Mouse (Mus musculus): ENCODE results near the gene Lrch4. TPM values are rescaled to one million over a fixed set of nuclear protein-coding genes. Genes with fewer than 3 reads are reported as not detected.

The Lrch4 gene
- polyA plus RNA-seq, 1 experiment from 2014 or later, result 18.8 TPM

- Histone ChIP-seq H3K36me3 (ENCODE audit: control insufficient read depth, insufficient read depth, low read length) (no peaks in the 10 kb centered on the region), H3K27ac (ENCODE audit: low read length) (no peak overlapping the region), H3K4me3 (ENCODE audit: low read depth, low read length) (no peak overlapping the region), H3K27me3 (ENCODE audit: control insufficient read depth, insufficient read depth, low read depth, low read length) (no peaks in the 10 kb centered on the region), H3K9me3 (replicated peaks; ENCODE audit: control insufficient read depth, low read length, poor library complexity, severe bottlenecking) (no peaks in the 10 kb centered on the region), H3K4me1 (ENCODE audit: control insufficient read depth, insufficient read depth, low read length) (no peaks in the 10 kb centered on the region), H3K9ac (ENCODE audit: low read depth, low read length) (no peak overlapping the region), H3K4me2 (ENCODE audit: low read length) (no peak overlapping the region)
- 91% methylated on average over 6 of the region's 6 CpGs for WGBS
- no peak for ATAC-seq
Observed at GRCm38 (mm10) chr5:137673015-137673414, 44.1 kb downstream of the Lrch4 start.

- Histone ChIP-seq H3K4me3 (ENCODE audit: low read depth, low read length) (no peak overlapping the region), H3K4me1 (ENCODE audit: control insufficient read depth, insufficient read depth, low read length) (no peaks in the 10 kb centered on the region), H3K27ac (ENCODE audit: low read length) (no peak overlapping the region), H3K4me2 (ENCODE audit: low read length) (no peak overlapping the region), H3K9ac (ENCODE audit: low read depth, low read length) (no peak overlapping the region), H3K9me3 (replicated peaks; ENCODE audit: control insufficient read depth, low read length, poor library complexity, severe bottlenecking) (no peaks in the 10 kb centered on the region), H3K36me3 (ENCODE audit: control insufficient read depth, insufficient read depth, low read length) (no peaks in the 10 kb centered on the region), H3K27me3 (ENCODE audit: control insufficient read depth, insufficient read depth, low read depth, low read length) (no peaks in the 10 kb centered on the region)
- WGBS, result 94% methylated on average over 8 of the region's 8 CpGs
- ATAC-seq, result no peak
Observed at GRCm38 (mm10) chr5:137674786-137675185, 45.9 kb downstream of the Lrch4 start.

GRCm38 (mm10) chr5:137677859-137678258, 48.9 kb downstream of the Lrch4 start:
- Histone ChIP-seq H3K4me2 (ENCODE audit: low read length) (no peak overlapping the region), H3K9ac (ENCODE audit: low read depth, low read length) (no peak overlapping the region), H3K4me1 (ENCODE audit: control insufficient read depth, insufficient read depth, low read length) (peaks cover 9% of the 10 kb centered on the region), H3K9me3 (replicated peaks; ENCODE audit: control insufficient read depth, low read length, poor library complexity, severe bottlenecking) (no peaks in the 10 kb centered on the region), H3K27me3 (ENCODE audit: control insufficient read depth, insufficient read depth, low read depth, low read length) (no peaks in the 10 kb centered on the region), H3K36me3 (ENCODE audit: control insufficient read depth, insufficient read depth, low read length) (no peaks in the 10 kb centered on the region), H3K4me3 (ENCODE audit: low read depth, low read length) (no peak overlapping the region), H3K27ac (ENCODE audit: low read length) (no peak overlapping the region)
- no peak for ATAC-seq
- WGBS, result 96% methylated on average over 8 of the region's 8 CpGs

- no peak for ATAC-seq
- Histone ChIP-seq H3K9me3 (replicated peaks; ENCODE audit: control insufficient read depth, low read length, poor library complexity, severe bottlenecking) (no peaks in the 10 kb centered on the region), H3K9ac (ENCODE audit: low read depth, low read length) (no peak overlapping the region), H3K27ac (ENCODE audit: low read length) (no peak overlapping the region), H3K36me3 (ENCODE audit: control insufficient read depth, insufficient read depth, low read length) (no peaks in the 10 kb centered on the region), H3K4me1 (ENCODE audit: control insufficient read depth, insufficient read depth, low read length) (peaks cover 18% of the 10 kb centered on the region), H3K4me2 (ENCODE audit: low read length) (no peak overlapping the region), H3K27me3 (ENCODE audit: control insufficient read depth, insufficient read depth, low read depth, low read length) (no peaks in the 10 kb centered on the region), H3K4me3 (ENCODE audit: low read depth, low read length) (no peak overlapping the region)
- 87% methylated on average over 3 of the region's 3 CpGs for WGBS
Observed at GRCm38 (mm10) chr5:137678736-137679135, 49.8 kb downstream of the Lrch4 start.

DNA sequence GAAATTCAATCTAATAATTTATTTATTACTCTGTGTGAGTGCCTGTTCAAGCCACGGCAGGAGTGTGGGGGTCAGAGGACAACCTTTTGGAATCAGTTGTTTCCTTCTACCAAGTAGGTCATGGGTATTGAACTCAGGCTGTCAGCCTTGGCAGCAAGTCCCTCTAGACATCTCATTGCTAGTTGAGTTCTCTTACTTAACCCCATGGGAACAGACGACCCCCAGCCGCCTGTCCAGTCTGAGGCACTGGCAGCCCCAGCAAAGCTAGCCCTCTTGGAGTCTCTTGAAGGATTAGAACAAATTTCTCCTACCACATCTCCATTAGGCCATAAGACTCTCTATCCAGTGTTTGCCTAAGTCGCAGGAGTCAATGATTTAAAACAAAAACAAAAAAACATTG, 50.8 kb downstream of the Lrch4 start:
- no peak overlapping the region for H3K4me3 ChIP-seq (ENCODE audit: low read depth, low read length)
- no peak overlapping the region for H3K27ac ChIP-seq (ENCODE audit: low read length)
- ATAC-seq, result no peak
- no peak overlapping the region for H3K9ac ChIP-seq (ENCODE audit: low read depth, low read length)
- H3K4me2 ChIP-seq (ENCODE audit: low read length), result no peak overlapping the region
- no peaks in the 10 kb centered on the region for H3K36me3 ChIP-seq (ENCODE audit: control insufficient read depth, insufficient read depth, low read length)
- no peaks in the 10 kb centered on the region for H3K27me3 ChIP-seq (ENCODE audit: control insufficient read depth, insufficient read depth, low read depth, low read length)
- peaks cover 18% of the 10 kb centered on the region for H3K4me1 ChIP-seq (ENCODE audit: control insufficient read depth, insufficient read depth, low read length)
- H3K9me3 ChIP-seq (replicated peaks; ENCODE audit: control insufficient read depth, low read length, poor library complexity, severe bottlenecking), result no peaks in the 10 kb centered on the region
- 83% methylated on average over 4 of the region's 4 CpGs for WGBS

- no peaks in the 10 kb centered on the region for H3K9me3 ChIP-seq (replicated peaks; ENCODE audit: control insufficient read depth, low read length, poor library complexity, severe bottlenecking)
- peaks cover 21% of the 10 kb centered on the region for H3K4me1 ChIP-seq (ENCODE audit: control insufficient read depth, insufficient read depth, low read length)
- H3K36me3 ChIP-seq (ENCODE audit: control insufficient read depth, insufficient read depth, low read length), result no peaks in the 10 kb centered on the region
- WGBS, result 77% methylated on average over 6 of the region's 6 CpGs
- H3K9ac ChIP-seq (ENCODE audit: low read depth, low read length), result 0 out of 2 replicates have a peak overlapping the region, but pooled peaks have one; percentile 6
- ATAC-seq, result no peak
- no peak overlapping the region for H3K4me3 ChIP-seq (ENCODE audit: low read depth, low read length)
- H3K27ac ChIP-seq (ENCODE audit: low read length), result no peak overlapping the region
- peak overlapping the region; percentile 23; the same call in 1 of the 2 replicates for H3K4me2 ChIP-seq (ENCODE audit: low read length)
- H3K27me3 ChIP-seq (ENCODE audit: control insufficient read depth, insufficient read depth, low read depth, low read length), result no peaks in the 10 kb centered on the region; the same call in 1 of the 2 replicates
Observed at GRCm38 (mm10) chr5:137682526-137682925, 53.6 kb downstream of the Lrch4 start.

DNA sequence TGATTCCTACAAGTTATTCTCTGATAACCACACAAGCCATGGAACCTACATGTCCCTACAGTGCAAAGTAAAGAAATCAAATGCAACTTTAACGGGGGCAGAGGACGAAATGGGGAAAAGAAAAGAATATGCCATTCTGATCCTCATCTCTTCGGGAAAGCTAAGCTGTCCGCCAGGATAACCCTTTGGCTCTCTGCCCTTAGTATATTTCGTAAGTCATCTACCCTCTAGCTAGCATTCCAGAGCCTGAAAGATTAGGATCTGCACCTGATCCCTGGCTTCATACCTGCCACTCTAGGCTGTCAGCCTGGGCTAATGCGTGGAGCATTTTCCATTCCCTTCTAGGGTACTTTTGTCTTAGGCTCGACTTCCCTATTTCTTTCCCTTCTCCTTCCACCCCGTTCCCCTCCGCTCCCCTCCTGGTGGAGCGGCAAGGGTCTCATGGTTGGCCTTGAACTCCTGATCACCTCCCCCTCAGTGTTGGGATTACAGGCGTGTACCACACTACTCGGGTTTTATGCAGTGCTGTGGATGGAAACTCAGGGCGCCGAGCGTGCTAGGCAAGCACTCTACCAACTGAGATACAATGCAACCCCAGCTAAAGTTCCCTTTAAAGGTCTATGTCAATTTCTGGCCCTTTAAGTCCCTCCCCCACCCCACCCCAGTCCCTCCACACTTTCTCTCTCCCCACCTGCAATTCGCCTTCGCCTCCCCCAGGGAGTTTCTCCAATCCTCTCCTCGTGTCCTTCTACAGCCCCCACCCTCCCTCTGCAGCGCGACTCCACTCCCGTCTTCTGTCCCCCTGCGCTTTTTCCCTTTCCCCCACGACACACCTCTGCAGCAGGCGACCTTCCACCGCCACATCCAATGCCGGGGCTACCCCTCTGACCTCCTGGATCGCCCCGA, 54.7 kb downstream of the Lrch4 start:
- Histone ChIP-seq H3K4me2 (ENCODE audit: low read length) (peak overlapping the region; percentile 88), H3K9me3 (replicated peaks; ENCODE audit: control insufficient read depth, low read length, poor library complexity, severe bottlenecking) (no peaks in the 10 kb centered on the region), H3K9ac (ENCODE audit: low read depth, low read length) (peak overlapping the region; percentile 76), H3K27ac (ENCODE audit: low read length) (peak overlapping the region; percentile 78; the same call in 1 of the 2 replicates), H3K4me1 (ENCODE audit: control insufficient read depth, insufficient read depth, low read length) (peaks cover 21% of the 10 kb centered on the region), H3K4me3 (ENCODE audit: low read depth, low read length) (peak overlapping the region; percentile 79), H3K36me3 (ENCODE audit: control insufficient read depth, insufficient read depth, low read length) (no peaks in the 10 kb centered on the region), H3K27me3 (ENCODE audit: control insufficient read depth, insufficient read depth, low read depth, low read length) (no peaks in the 10 kb centered on the region; the same call in 1 of the 2 replicates)
- ATAC-seq, result peak; percentile 10
- WGBS, result 11% methylated on average over 28 of the region's 28 CpGs

- under 1% methylated on average over 61 of the region's 62 CpGs for WGBS
- Histone ChIP-seq H3K36me3 (ENCODE audit: control insufficient read depth, insufficient read depth, low read length) (no peaks in the 10 kb centered on the region), H3K4me1 (ENCODE audit: control insufficient read depth, insufficient read depth, low read length) (peaks cover 21% of the 10 kb centered on the region), H3K27me3 (ENCODE audit: control insufficient read depth, insufficient read depth, low read depth, low read length) (no peaks in the 10 kb centered on the region; the same call in 1 of the 2 replicates), H3K4me3 (ENCODE audit: low read depth, low read length) (peak within 1 kb of the TSS; percentile 79), H3K9ac (ENCODE audit: low read depth, low read length) (peak within 1 kb of the TSS; percentile 76), H3K4me2 (ENCODE audit: low read length) (peak within 1 kb of the TSS; percentile 88), H3K27ac (ENCODE audit: low read length) (peak within 1 kb of the TSS; percentile 78), H3K9me3 (replicated peaks; ENCODE audit: control insufficient read depth, low read length, poor library complexity, severe bottlenecking) (no peaks in the 10 kb centered on the region)
- ATAC-seq, result peak; percentile 99
Observed at GRCm38 (mm10) chr5:137684294-137685123, 55.6 kb downstream of the Lrch4 start, which contains the start of gene Agfg2. Agfg2 (minus strand) TSS chr5:137684726.
